Mouse (Mus musculus): ENCODE results near the gene Ttll5.

GRCm38 (mm10) chr12:85781606-85782005, 42.9 kb upstream of the Ttll5 start:
- TF ChIP-seq CTCF (IDR thresholded peaks at IDR 0.05; ENCODE audit: control insufficient read depth, insufficient read depth, insufficient replicate concordance, low read depth, low read length) (no peak), POLR2A (IDR thresholded peaks at IDR 0.05; ENCODE audit: control insufficient read depth, low read depth, low read length) (no peak)
